ENCODE assay signal across 8 mouse cellular contexts in genomic region chr6:77075396-77076376, GRCm38 (mm10).
DNase-seq lines count a peak whose midpoint lies in the region; ATAC-seq and TF ChIP-seq lines count a peak whose summit lies in the region.

No protein-coding gene starts in this region.

- H3K4me2 ChIP-seq in forebrain, embryonic 13.5 days, result no peak overlapping the region
- no peak overlapping the region for H3K4me2 ChIP-seq in neural tube, embryonic 13.5 days

- peak overlapping the region; percentile 22 for H3K27ac ChIP-seq in forebrain, embryonic 13.5 days
- no peak overlapping the region; the same call in 1 of the 2 replicates for H3K27ac ChIP-seq in neural tube, embryonic 13.5 days (replicated peaks)

- no peaks in the 10 kb centered on the region for H3K36me3 ChIP-seq in forebrain, embryonic 13.5 days (ENCODE audit: poor library complexity, severe bottlenecking)
- no peaks in the 10 kb centered on the region for H3K36me3 ChIP-seq in neural tube, embryonic 13.5 days

- H3K4me1 ChIP-seq in forebrain, embryonic 13.5 days, result peaks cover 14% of the 10 kb centered on the region
- peaks cover 12% of the 10 kb centered on the region for H3K4me1 ChIP-seq in neural tube, embryonic 13.5 days (replicated peaks)

- H3K27me3 ChIP-seq in forebrain, embryonic 13.5 days, result no peaks in the 10 kb centered on the region
- no peaks in the 10 kb centered on the region for H3K27me3 ChIP-seq in neural tube, embryonic 13.5 days

- no peak for TF ChIP-seq POLR2A in brain, embryonic 14.5 days (IDR thresholded peaks at IDR 0.05; ENCODE audit: borderline replicate concordance, extremely low read depth, insufficient read depth, insufficient read length, poor library complexity, severe bottlenecking)

- ATAC-seq in forebrain, embryonic 13.5 days, result peak; percentile 97
- ATAC-seq in neural tube, embryonic 13.5 days (ENCODE audit: low read depth), result peak; percentile 95
- no peak for ATAC-seq in activated CD4-positive, CD25-positive, alpha-beta regulatory T cell, adult 4 months

- no peak for TF ChIP-seq CTCF in brain, embryonic 14.5 days (IDR thresholded peaks at IDR 0.05; ENCODE audit: borderline replicate concordance, extremely low read depth, insufficient read depth, insufficient read length)

- no peaks in the 10 kb centered on the region for H3K9me3 ChIP-seq in forebrain, embryonic 13.5 days (replicated peaks)
- H3K9me3 ChIP-seq in neural tube, embryonic 13.5 days, result no peaks in the 10 kb centered on the region

- DNase-seq in adrenal gland, adult (ENCODE audit: inconsistent age in 2 of 2, low spot score in 1 of 2), result peak; percentile 30 to 75
- peak; percentile 95 for DNase-seq in brain, embryonic 14.5 days (ENCODE audit: low read depth)
- peak; percentile 72 for DNase-seq in kidney, adult 18-20 months
- DNase-seq in left cerebral cortex, adult 8-10 months (ENCODE audit: low spot score in 2 of 2), result peak; percentile 44 to 76
- peak; percentile 39 for DNase-seq in urinary bladder, postnatal 14 days (ENCODE audit: low spot score)

- 36% methylated on average over 14 of the region's 14 CpGs for WGBS in forebrain, embryonic 13.5 days
- WGBS in neural tube, embryonic 13.5 days, result 20% methylated on average over 14 of the region's 14 CpGs

- no peak overlapping the region for H3K9ac ChIP-seq in forebrain, embryonic 13.5 days
- H3K9ac ChIP-seq in neural tube, embryonic 13.5 days, result no peak overlapping the region

- no peak overlapping the region for H3K4me3 ChIP-seq in forebrain, embryonic 13.5 days
- no peak overlapping the region for H3K4me3 ChIP-seq in neural tube, embryonic 13.5 days

Comparison
In these comparisons a context has a peak if more than half of its experiments do, and no peak if none do; other contexts are left out.
1. DNase-seq: peak in every context shown above with its lines; median percentile 95 in brain, embryonic 14.5 days; 72 in kidney, adult 18-20 months; 60 in left cerebral cortex, adult 8-10 months; 52 in adrenal gland, adult; 39 in urinary bladder, postnatal 14 days.